Mouse (Mus musculus) olfactory bulb, adult 2 months (tissue): Measurements from ENCODE around the gene Gm11236.
"Not testable (repeated sequence)": the region's sequence is repeated elsewhere in the genome, so short reads cannot be mapped to it uniquely, and the experiment has no call there.

Experiments used
- CTCF ChIP-seq: fragments of 200-500 bp; IDR thresholded peaks from 2 replicates; pipeline ENCODE4 v1.5.1; 2012; ENCODE audit warnings: low read depth, mild to moderate bottlenecking, low read length, moderate library complexity; ENCODE audit not compliant: insufficient read depth
- POLR2A ChIP-seq: fragments of 200-500 bp; IDR thresholded peaks from 2 replicates; pipeline ENCODE4 v1.6.1; 2012; ENCODE audit warnings: mild to moderate bottlenecking, low read depth, low read length, moderate library complexity; ENCODE audit not compliant: insufficient read depth

- TF ChIP-seq POLR2A, CTCF: not testable (repeated sequence)
Measured at GRCm38 (mm10) chr4:73661864-73662263, 23.9 kb downstream of the Gm11236 start.
